Mouse (Mus musculus): ENCODE data around the gene Prpf6.

Prpf6 gene

DNA sequence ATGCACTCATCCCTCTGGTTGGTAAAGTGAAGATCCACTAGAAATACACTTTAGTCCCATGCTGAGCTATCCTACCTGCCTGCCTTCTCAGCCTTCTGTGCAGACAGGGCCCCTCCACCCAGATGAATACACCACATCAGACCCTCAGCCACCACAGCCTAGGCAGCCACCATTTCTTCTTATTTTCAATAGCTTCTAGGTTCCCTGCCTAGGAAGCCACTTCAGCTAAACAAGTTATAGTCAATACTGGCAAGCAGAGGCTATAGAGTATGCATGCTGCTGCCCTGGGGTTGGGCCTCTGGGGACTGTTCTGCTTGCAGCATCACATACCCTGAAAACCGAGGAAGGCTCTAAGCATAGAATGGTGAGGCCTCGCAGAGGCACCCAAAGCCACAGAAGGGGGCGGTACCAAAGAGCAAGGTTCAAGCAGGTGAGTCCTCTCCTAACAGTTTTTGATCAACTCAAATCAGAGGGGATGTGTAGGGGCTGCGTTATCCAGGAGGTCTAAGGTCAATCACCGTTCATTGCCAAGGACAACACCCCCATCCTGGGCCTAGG is at the start of gene Prpf6:
Gene Prpf6 (plus strand): TSS at position 341 of the 558 bp plus-strand sequence.
- DNase-seq: peak; percentile 47

DNA sequence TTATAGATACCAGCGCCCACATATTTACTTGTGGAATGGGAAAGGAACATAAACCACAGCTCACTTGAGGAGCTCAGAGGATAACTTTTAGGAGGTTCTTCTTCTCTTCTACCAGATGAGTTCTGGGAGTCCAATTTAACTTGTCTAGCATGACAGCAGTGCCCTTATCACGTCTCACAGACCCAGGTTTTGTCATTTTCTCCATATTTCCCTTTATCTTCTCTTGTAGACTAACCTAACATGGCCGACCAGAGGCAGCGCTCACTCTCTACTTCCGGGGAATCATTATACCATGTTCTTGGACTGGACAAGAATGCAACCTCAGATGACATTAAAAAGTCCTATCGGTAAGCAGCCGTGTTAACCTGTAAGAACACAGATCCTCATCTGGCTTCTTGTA is 45.5 kb upstream of the Prpf6 start:
- no peak for DNase-seq

DNA sequence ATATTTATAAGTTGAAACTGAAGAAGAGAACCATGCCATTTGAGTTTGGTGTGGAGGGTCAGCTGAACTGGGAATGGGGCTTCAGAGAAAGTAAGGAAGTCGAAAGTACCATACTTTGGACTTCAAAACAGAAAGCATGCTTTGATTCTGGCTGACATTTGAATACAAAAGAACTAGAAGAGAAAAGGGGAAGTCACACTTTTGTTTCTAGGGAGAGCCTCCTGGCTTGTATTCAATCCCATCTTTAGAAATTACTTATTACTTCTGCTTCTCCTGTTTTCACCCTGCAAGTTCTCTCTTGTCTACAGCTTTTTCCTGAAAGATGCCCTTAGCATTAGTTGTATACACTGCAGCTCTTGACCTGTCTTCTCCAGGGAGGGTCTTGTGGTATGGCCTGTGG is 43.4 kb upstream of the Prpf6 start:
- no peak for DNase-seq

DNA sequence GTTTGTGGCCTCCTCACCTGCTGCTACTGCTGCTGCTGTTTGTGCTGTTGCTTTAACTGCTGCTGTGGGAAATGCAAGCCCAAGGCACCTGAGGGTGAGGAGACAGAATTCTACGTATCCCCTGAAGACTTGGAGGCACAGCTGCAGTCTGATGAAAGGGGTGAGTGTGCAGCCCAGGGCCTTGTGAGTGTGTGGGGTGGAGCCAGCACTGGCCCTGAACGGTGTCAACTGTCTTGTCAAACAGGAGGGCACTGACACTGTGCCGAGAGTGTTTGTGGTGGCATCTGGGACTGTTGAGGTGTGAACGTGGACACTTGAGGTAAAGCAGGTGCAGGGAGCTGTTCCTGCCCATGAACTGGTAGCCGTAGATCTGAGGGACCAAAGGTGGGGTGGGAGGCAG is 43.0 kb upstream of the Prpf6 start:
- no peak for DNase-seq

DNA sequence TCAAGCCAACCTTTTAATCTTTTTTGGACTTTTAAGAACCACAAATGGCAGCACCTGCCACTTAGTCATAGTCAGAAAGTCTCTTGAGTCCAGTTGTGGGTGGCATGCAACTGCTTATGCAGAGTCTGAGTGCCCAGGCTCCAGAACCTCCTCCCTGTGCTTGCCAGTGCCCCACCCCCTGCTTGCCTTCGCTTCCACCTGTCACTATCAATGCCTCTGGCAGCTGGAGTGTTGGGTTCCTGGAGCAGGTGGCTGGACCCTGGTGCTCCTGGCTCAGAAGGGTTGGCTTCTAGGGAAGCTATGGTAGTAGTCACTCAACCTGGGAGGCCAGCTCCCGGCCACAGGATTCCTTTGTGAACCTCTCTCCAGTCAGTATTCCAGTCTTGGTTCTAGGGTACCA is 41.4 kb upstream of the Prpf6 start:
- DNase-seq: no peak

DNA sequence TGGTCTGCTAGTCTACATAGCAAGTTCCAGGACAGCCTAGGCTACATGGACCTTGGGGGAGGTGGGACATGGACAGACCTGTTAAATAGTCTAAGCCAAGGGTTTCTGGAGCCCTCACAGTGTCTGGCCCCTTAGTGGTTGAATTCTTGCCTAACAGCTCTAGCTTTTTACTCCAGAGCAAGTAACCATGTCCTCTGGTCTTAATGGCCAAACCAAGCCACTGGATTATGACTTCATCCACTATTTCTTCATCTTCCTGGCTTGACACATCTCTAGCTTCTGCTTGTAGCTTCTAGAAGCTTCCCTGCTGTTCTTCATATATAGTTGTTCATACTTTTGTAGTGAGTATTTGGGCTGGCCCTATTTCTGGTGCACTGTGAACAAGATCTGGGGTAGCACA is 37.9 kb upstream of the Prpf6 start:
- DNase-seq: no peak

DNA sequence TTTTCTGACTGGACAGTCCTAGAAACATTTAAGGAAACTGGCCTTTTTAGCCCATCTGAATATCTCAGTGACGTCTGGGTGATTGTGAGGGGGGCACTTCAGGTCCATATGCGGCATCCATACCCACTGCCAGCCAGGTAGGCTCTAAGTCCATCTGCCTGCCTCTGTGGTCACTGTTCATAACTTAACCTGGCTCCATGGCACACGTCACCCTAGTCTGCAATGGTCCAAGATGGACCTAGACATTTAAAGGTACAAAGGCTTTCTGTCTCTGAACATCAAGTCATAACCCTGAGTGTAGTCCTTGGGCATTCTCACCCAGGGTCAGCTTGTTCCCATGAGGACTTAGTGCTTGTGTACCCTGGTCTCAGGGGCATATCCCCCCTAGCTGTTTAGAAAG is 24.3 kb upstream of the Prpf6 start:
- no peak for DNase-seq

DNA sequence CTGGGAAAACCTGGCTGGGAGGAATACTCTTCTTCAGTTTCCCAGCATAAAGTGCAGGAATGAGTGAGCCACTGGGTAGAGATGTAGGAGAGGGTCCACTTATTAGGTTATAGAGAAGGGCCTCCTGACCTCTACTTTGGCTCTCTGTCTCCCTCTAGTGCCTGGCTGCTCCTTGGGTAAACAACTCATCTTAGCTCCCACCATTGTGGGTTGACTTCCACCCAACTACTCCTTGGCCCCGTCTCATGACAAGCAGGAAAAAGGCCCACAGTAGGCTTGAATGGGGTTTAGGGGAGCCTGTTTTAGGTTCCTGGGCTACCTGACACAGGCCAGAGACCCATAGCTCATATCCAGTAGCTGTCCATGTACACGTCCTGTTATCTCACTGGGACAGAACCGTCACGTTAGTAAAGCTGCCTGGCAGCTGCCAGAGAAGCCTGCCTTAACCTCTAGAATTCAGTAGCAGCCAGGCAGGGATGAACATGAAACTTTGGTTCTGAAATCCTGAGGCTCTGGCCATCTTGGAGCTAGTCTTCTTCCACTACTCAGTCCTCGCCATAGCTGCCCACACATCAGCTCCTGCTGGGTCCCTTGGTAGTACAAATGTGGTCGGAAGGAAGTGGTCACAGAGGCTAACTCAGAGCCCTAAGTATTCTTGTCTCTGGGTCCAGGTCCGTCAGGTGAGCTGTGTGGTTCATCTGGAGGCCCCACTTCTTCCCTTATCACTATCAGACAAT is 23.2 kb upstream of the Prpf6 start:
- peak; percentile 8 for DNase-seq

DNA sequence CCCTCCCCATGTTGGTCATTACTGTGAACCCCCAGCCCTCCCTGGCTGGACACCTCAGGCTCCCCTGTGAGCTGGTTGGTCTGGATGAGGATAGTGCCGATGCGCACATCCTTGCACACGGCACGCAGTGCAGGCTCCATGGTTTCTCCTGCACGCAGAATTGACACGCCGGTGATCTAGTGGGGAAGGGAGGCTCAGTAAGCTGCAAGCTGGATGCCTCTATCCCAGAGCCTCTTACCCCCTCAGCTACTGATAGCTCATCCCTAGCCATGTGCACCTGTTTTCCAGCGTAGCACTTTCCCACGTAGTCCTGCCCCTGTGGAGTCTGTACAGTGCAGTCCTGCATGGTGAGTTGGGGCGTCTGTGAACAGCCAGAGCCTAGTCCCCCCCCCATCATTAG is 21.8 kb upstream of the Prpf6 start:
- DNase-seq: peak; percentile 45

DNA sequence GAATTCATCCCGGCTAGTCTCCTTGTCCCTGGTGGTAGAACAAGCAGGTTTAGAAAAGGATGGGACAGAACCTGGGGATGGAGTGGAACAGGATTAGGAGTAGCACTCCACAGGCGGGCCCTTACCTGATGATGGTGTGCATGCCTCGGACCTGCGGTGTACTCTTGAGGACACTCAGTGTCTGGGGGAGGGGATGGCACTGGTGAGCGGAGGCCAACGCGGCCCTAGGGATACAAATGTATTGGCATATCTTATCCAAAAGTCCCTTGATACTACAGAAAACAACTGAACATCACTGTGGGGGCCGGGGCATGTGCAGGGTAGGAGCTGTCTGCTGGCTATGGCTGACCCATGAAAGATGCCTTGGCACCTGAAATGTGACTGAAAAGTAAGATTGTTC is 21.3 kb upstream of the Prpf6 start:
- DNase-seq: peak; percentile 58

DNA sequence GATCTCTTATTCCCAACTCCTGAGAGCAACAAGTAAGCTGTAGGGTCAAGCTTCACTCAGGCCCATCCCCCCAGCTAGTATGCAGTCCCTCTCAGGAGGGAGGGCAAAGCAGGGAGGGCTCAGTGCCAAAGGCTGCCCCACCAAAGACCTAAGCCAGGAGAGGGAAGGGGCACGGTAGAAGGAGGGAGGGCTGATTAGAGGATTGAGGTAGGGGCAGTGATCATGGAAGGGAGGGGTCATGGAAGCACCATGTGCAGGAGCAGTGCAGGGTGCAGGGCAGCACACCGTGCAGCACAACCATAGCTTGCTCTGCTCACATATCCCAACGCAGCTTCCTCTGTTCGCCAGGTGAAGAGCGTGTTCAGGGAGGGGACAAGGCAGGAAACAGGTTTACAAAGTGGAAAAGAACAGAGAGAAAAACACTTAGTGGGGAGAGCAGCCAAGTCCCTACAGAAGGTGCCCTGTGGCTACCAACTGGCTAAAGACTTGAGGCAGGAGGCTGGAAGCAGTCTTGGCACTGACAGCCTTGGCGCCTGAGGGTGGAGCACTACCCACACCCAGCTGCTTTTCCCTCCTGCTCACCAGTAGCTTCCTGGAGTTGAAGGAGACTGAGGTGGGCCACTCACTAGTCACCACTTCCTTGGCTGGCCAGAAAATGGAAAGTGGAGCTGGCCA is 20.6 kb upstream of the Prpf6 start:
- peak; percentile 91 for DNase-seq

DNA sequence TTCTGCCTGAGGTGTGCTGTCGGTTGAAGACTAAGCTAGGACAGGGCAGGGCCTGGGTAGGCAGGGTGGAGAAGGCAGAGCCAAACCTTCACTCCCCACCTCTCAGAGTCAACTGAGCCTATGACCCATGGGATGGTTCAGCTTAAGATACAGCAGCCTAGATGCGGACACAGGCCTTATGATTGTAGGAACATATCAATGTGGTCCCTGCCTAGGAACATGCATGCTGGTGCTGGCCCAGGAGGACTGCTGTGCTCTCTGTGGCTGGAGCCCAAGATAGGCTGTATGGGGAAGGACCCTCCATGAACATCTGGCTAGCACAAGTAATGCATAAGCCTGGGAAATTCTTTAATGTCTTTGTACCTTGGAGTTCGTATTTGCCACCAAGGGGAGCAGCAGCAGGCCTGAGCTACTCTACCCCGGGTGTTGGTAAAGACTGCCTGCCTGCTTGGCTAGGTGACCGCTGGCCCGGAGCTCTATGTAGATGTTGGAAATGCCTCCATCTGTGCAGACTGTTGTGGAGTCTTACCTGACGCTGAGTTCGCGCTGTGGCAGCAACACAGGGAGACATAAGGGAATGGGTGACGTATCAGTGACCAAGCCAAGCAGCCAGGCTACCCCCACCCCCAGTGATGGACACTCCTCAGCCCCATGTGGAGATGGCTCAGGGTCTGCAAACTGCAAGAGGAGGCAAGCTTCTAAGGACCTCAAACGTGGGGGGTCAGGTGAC is 19.6 kb upstream of the Prpf6 start:
- peak; percentile 68 for DNase-seq

DNA sequence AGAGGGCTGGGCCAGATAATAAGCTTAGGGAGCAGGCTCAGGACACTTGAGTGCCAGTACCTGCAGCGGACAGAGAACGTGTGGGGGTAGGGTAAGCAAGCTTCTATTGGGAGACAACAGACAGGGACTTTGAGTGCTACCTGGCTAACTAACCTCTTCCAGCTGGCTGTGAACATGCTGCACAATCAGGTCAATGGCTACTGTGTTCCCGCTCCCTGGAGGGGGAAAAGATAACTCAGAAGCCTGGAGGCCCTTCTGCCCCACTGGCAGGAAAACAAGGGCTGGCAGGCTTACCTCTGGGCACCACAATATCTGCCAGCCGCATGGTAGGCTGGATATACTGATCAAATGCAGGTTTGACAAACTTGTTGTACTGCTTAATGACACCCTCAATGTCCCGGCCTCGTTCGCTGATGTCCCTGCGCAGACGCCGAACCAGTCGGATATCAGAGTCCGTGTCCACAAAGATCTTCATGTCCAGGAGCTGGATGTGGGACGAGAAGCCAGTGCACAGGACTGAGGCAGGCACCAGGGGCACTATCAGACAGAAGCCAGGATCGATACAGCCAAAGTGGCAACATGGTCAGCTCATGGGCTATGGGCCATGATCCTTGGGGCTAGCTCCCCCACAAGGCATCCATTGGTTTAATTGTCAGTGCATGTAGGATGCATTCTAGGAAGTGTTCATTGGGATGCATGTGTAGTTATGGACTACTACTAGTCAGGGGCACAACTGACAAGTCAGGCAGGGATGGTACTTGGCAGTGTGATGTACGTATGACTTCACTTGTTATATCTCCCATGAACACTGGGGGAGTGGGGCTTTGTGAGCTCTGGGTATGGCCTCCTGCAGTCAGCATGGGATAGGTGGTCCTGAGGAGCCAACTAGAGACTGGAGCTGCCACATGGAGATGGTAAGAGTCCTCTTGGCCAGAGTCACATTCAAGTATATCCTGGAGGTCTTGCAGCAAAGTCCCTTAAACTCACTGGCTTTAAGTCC is 18.4 kb upstream of the Prpf6 start:
- DNase-seq: peak; percentile 87

DNA sequence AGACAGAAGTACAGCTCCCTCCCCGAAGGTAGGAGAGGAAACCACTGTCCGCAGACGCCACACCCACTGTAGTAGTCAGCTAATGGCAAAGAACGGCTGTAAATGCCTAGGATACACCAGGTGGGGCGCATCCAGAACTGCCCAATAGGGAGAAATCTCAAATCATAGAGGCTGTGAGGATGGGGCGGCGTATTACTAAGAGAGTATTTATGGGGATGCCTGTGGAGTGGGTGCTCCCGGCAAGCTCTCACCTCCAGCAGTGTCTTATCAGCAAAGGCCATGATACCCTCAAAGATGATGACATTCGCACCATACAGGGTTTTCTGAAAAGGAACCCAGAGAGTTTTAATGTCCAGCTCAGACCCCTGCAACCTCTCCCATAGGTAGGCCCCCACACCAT is 17.7 kb upstream of the Prpf6 start:
- peak; percentile 33 for DNase-seq

DNA sequence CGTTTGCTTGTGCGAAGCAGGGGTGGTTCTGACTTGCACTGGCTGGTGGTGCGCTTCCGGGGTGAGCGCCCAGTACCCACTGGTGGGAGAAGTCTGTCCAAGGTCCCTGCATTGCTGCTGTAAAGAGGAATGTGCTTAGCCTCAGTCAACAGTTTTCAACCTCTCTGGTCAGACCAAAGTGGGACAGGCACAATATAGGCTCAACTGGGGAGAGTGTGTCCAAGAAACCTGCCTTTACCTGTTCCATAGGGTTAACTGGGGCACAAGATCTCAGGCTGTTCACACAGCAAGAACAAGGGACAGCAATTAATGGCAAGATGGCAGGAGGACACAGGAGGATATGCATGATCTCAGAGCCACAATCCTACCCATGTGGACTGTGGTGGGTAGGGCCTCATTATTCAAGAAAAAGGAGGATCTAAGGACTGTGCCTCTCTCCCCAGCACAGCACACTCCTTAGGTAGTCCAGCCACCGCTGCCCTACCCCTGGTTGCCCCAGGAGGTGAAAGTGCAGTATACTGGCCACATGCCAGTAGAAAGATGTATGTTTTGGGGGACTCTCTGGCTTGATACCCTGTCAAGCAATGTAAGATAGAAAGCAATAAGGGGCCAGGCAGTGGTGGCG is 16.6 kb upstream of the Prpf6 start:
- DNase-seq: peak; percentile 31

DNA sequence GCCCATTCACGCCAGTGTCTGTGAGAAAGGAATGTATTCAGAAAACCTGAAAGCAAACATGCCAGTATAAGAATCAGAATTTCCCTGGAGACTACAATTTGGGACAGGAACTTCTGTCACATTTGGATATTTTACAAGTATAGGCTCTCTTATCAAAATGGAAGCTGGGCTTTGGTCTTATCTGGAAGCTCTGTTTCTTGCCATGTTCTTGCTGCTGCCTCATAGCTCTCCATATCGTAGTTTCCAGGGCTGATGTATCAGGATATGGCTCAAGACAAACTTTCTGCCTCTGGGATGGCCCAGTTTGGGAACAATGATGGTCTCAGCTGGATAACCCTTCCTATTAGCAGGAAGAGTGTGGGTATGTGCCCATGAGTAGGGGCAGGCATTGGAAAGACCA is 15.1 kb upstream of the Prpf6 start:
- peak; percentile 14 for DNase-seq

DNA sequence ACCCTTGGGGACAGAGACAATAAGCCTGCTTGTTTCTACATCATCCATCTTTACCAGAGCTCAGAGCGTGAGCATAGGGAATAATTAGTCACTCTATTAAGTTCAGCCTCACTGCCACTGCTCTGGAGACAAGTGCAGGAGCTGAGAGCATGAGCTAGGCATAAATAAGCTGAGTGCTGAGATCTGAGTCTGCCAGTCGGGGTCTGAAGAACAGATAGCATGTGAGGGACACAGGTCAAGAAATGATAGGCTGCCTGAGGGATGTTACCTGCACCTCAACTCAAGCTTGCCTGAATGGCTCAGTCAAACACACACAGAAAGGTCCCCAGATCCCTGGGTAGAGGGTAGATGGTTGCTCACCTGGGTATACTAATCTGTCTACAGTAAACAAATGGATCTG is 14.5 kb upstream of the Prpf6 start:
- DNase-seq: peak; percentile 25

DNA sequence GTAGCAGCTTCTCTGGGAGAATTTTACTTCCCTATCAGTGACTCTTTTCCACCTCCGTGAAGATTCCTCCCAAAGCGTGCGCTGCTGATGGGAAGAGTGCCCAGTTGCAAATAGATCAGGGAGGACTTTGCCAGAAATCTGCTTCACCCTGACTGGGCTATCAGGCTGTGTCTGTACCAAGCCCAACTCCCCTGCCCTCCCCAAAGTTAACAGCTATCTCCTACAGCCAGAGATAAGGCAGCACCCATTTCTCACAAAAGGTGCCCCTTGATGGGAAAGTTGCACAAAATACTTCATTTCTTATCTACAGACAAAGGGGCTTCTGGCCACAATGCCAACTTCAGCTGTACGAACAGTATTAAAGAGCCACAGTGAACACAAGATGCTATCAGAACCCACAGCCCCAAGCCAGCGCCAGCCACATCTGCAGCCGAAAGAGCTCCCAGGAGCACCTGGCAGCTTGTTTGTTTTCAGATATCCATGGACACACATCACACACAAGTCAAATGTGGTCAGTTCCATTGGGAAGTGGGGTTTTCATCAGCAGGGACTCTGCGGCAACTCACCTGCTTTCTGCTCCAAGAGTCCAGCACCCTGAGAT is 13.6 kb upstream of the Prpf6 start:
- DNase-seq: peak; percentile 78

DNA sequence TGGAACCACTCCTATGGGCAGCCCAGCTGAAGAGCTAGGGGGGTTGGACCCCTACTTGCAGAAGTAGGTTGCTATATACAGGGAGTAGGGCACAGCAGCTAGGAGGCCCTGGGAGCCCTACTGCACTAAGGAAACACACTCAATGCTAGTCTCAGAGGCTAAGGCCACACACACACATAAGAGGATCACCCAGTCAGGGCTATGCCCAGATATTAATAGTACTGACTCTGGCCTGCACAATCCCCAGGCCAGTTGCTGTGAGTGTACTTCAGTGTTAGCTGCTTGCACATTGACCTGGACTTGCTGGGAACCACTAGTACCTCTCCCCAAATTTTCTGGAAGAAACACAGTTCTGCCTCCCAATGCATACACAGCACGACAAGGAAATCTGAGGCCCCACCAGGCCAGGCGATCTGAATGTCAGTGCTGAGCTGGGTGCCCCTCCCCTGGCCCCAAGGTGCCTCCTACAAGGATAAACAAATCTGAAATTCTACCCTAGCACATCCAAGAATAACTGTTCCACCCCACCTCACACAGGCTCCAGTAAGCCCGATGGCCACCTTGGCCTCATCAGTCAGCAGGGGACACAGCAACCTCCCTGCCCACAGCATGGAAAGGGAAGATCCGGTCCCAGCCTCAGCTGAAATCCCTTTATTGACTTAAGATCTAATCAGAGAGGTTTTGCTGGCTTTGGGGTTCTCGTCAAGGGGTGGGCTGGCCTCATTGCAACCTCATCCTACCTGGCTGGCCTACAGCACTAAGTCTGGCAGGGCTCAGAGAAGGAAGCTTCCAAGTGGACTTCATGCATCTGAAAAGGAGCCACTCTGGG is 12.7 kb upstream of the Prpf6 start:
- DNase-seq: peak; percentile 34

DNA sequence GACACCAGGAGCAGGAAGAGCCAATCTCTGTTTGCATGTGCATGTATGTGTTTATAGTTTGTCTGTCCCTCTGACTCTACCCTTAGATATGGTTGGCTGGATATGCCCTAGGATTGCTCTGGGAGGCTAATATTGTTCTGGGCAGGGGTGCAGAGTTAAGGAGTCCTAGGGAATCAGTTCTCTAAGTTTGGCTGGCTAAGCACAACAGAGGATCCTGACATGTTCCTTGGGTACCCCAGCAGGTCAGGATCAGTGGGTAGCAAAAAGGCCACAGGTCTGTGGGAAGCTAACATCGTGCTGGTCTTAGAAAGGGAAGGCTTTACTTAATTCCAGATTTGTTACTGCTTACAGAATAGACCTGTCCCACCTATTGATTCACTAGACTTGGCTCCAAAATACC is 12.0 kb upstream of the Prpf6 start:
- DNase-seq: peak; percentile 20
